Mouse (Mus musculus) bone marrow, adult 2 months (tissue): ENCODE data around the gene Gm11037.

Experiments
- CTCF ChIP-seq: fragments of 200-500 bp; IDR thresholded peaks from 2 replicates; pipeline ENCODE4 v1.5.1; 2011; ENCODE audit warnings: low read length, control low read depth; ENCODE audit not compliant: control insufficient read depth, insufficient read depth
- POLR2A ChIP-seq: fragments of 200-500 bp; IDR thresholded peaks from 2 replicates; pipeline ENCODE4 v1.6.1; 2011; ENCODE audit warnings: low read depth, mild to moderate bottlenecking, control low read depth, low read length, borderline replicate concordance; ENCODE audit not compliant: control insufficient read depth

DNA sequence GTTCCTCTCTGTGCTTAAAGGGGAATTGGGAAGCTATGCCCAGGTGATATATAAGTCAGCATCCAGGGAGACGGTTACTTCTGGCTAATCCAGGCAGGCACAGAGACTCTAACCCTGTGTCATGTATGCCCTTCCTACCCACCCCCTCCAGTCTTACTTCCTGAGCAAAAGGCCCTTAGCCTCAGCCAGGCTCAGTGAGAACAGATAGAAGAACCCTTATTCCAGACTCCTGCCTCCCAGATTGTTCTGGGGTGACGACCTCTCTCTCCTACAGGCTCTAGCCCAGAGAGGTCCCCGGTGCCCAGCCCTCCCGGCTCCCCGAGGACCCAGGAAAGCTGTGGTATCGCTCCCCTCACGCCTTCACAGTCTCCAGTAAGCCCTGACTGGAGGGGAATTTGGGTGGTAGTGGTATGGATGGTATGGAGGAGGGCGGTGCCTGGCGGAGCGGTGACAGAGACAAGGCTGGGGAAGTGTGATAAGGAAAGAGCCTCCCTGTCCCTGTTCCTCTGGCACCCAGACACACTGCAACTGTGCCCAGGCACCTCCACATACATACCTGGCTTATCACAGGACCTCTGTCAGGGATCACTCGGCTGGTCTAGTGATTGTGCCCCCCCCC is 2.3 kb downstream of the Gm11037 start:
- no peak for TF ChIP-seq CTCF
- peak; percentile 31; the same call in 1 of the 2 replicates for TF ChIP-seq POLR2A
